In the genomic region with DNA sequence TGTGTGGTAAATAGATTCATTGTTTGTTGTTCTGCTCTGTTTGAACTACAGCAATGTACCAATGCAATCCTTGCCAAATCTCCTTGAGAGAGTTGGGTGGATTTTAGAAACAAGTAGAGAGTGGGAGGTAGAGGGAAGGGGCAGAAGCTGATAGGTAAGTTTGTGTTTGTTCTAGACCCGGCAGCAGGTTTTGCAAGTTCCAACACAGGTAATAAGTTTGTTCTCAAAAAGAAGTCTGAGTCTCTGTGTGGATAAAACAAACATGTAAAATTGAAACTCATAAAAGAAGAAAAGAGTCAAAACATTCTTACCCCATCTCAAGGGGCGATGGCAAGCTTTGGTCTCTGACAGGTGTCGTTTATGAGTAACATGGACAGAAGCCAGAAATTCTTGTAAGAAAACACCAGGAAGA, we compare ENCODE assay signal across 11 mouse cellular contexts.
"Had no signal": no experiment of that assay in that cellular context is flagged by ENCODE, and none has a peak within 500 bp of the region (broad histone marks: within the 10 kb centered on the region; RNA-seq: fewer than 3 reads in every experiment).

No protein-coding gene starts in this region.

- H3K4me2 ChIP-seq: hindbrain, embryonic 14.5 days; intestine, embryonic 15.5 days; limb, embryonic 15.5 days; liver, embryonic 12.5 days; midbrain, embryonic 13.5 days had no signal

- H3K4me3 ChIP-seq: intestine, embryonic 15.5 days; left cerebral cortex, adult 2 months; limb, embryonic 15.5 days; liver, embryonic 12.5 days; midbrain, embryonic 13.5 days had no signal

- H3K9me3 ChIP-seq: intestine, embryonic 15.5 days; limb, embryonic 15.5 days; liver, embryonic 12.5 days; midbrain, embryonic 13.5 days had no signal

- H3K4me1 ChIP-seq: intestine, embryonic 15.5 days; limb, embryonic 15.5 days; liver, embryonic 12.5 days; midbrain, embryonic 13.5 days had no signal

- H3K27me3 ChIP-seq: intestine, embryonic 15.5 days; limb, embryonic 15.5 days; liver, embryonic 12.5 days; midbrain, embryonic 13.5 days had no signal

- ATAC-seq: intestine, embryonic 15.5 days; liver, embryonic 12.5 days; midbrain, embryonic 13.5 days had no signal

- H3K9ac ChIP-seq: hindbrain, embryonic 14.5 days; intestine, embryonic 15.5 days; limb, embryonic 15.5 days; liver, embryonic 12.5 days; midbrain, embryonic 13.5 days had no signal

- DNase-seq: kidney, adult 18-20 months; kidney, postnatal 14 days; right cerebral cortex, postnatal 14 days; thymus, adult 2 months; thymus, postnatal 25 days had no signal

- H3K36me3 ChIP-seq: intestine, embryonic 15.5 days; limb, embryonic 15.5 days; liver, embryonic 12.5 days; midbrain, embryonic 13.5 days had no signal

- H3K27ac ChIP-seq: hindbrain, embryonic 14.5 days; intestine, embryonic 15.5 days; left cerebral cortex, adult 2 months; limb, embryonic 15.5 days; liver, embryonic 12.5 days; midbrain, embryonic 13.5 days had no signal
